Mouse (Mus musculus) midbrain, postnatal 0 days (tissue): ENCODE measurements around the gene Cd70. TPM values are rescaled to one million over a fixed set of nuclear protein-coding genes. Genes with fewer than 3 reads are reported as not detected.

Source experiments
- ATAC-seq: fragments of 200-750 bp; cut with Nextera tagmentation; 2 replicates; pipeline ENCODE4 v1.8.0; 2017; ENCODE audit warnings: moderate number of reproducible peaks, mild to moderate bottlenecking, moderate TSS enrichment, moderate library complexity; ENCODE audit not compliant: low FRiP score
- DNase-seq: peaks from one replicate; pipeline ENCODE4 v3.0.0-alpha.2; 2015; ENCODE audit warnings: low spot score
- H3K27ac ChIP-seq: fragments of 300-500 bp; sonication (generic); 2 replicates; pipeline ENCODE4 v1.5.1; 2014; ENCODE audit warnings: low read depth, mild to moderate bottlenecking, low read length, mixed read lengths
- H3K27me3 ChIP-seq: fragments of 300-500 bp; sonication (generic); 2 replicates; pipeline ENCODE4 v1.6.1; 2014; ENCODE audit warnings: low read length, control low read depth, mixed read lengths; ENCODE audit not compliant: insufficient read depth
- H3K36me3 ChIP-seq: fragments of 300-500 bp; sonication (generic); 2 replicates; pipeline ENCODE4 v1.6.1; 2014; ENCODE audit warnings: low read length, control low read depth, mixed read lengths; ENCODE audit not compliant: insufficient read depth
- H3K4me1 ChIP-seq: fragments of 300-500 bp; sonication (generic); 2 replicates; pipeline ENCODE4 v1.6.1; 2014; ENCODE audit warnings: mild to moderate bottlenecking, control low read depth, antibody characterized with exemption, low read length, mixed read lengths; ENCODE audit not compliant: insufficient read depth
- H3K4me2 ChIP-seq: fragments of 300-500 bp; sonication (generic); 2 replicates; pipeline ENCODE4 v1.6.1; 2014; ENCODE audit warnings: low read depth, mild to moderate bottlenecking, low read length, mixed read lengths; ENCODE audit not compliant: poor library complexity, severe bottlenecking
- H3K4me3 ChIP-seq: fragments of 300-500 bp; sonication (generic); 2 replicates; pipeline ENCODE4 v1.5.1; 2014; ENCODE audit warnings: low read depth, mild to moderate bottlenecking, low read length, moderate library complexity
- H3K9ac ChIP-seq: fragments of 300-500 bp; sonication (generic); replicated peaks from 2 replicates; pipeline ENCODE4 v1.6.1; 2014; ENCODE audit warnings: mild to moderate bottlenecking, low read length, moderate library complexity, mixed read lengths; ENCODE audit not compliant: poor library complexity, severe bottlenecking
- H3K9me3 ChIP-seq: fragments of 300-500 bp; sonication (generic); 2 replicates; pipeline ENCODE4 v1.6.1; 2016; ENCODE audit warnings: low read length, control low read depth
- CTCF ChIP-seq: IDR thresholded peaks from 2 replicates; pipeline ENCODE4 v1.5.1; 2016; ENCODE audit warnings: antibody characterized with exemption, mild to moderate bottlenecking
- WGBS: fragments of 180-500 bp; shearing (Covaris S2); extraction: QIAGEN DNeasy Blood & Tissue Kit; methylation state at CpG from one replicate; pipeline ENCODE4 v1.1.7; 2014; 5-methylcytosine and 5-hydroxymethylcytosine counted together
- polyA plus RNA-seq: library from polyadenylated mRNA; unstranded; fragments of >200 nt; fragmentation: Nextera tagmentation; extraction: Ambion mirVana; gene quantifications from 2 replicates; pipeline ENCODE4 v1.2.1, GENCODE M21; 2015
- total RNA-seq: library from RNA; depleted of rRNA; stranded (reverse); fragments of >200 nt; gene quantifications from 2 replicates; pipeline ENCODE4 v1.2.3, GENCODE M21; 2014; rRNA removed

Gene Cd70
- total RNA-seq (0.82 TPM in 1 of 2 replicates, not detected in the other), polyA plus RNA-seq (1.2 and 1.4 TPM in 2 replicates)

GRCm38 (mm10) chr17:57148994-57149803 is at the start of gene Cd70:
Cd70 (minus strand) TSS chr17:57149777.
- peak; percentile 1 for DNase-seq
- 5% methylated on average over 35 of the region's 39 CpGs for WGBS
- Histone ChIP-seq H3K36me3 (no peaks in the 10 kb centered on the region), H3K4me2 (peak within 1 kb of the TSS; percentile 57), H3K27ac (no peak within 1 kb of the TSS), H3K4me3 (peak within 1 kb of the TSS; percentile 30), H3K9me3 (no peaks in the 10 kb centered on the region), H3K4me1 (no peaks in the 10 kb centered on the region), H3K27me3 (0 out of 2 replicates have a peak, but pooled peaks cover 4% of the 10 kb centered on the region), H3K9ac (peak within 1 kb of the TSS; percentile 54)
- no peak for TF ChIP-seq CTCF
- no peak for ATAC-seq

DNA sequence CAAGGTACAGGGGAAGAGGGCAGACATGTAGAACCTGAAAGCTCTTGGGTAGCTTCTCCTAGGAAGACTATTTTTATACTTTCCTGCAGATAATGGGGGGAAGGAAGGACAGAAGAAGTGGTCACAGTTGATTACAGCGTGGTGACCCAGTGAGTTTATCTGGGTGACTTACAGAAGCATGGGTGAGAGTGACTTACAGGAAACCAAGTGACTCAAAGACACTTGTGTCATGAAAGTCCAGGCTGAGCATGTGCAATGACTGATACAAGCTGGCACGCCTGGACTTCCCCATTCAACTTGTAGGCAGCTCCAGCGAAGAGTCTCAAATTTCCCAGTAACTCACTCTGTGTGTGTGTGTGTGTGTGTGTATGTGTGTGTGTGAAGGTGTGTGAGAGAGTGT is 48.7 kb upstream of the Cd70 start:
- no peak for TF ChIP-seq CTCF
- Histone ChIP-seq H3K4me1 (no peaks in the 10 kb centered on the region), H3K27me3 (no peaks in the 10 kb centered on the region), H3K9ac (no peak overlapping the region), H3K4me3 (no peak overlapping the region), H3K27ac (no peak overlapping the region), H3K36me3 (no peaks in the 10 kb centered on the region), H3K9me3 (no peaks in the 10 kb centered on the region), H3K4me2 (no peak overlapping the region)
- ATAC-seq (no peak), DNase-seq (no peak)
- WGBS, result 77% methylated on average over 3 of the region's 3 CpGs

- Histone ChIP-seq H3K27ac (no peak overlapping the region), H3K27me3 (no peaks in the 10 kb centered on the region), H3K4me3 (no peak overlapping the region), H3K4me1 (no peaks in the 10 kb centered on the region), H3K9ac (no peak overlapping the region), H3K4me2 (no peak overlapping the region), H3K9me3 (no peaks in the 10 kb centered on the region), H3K36me3 (no peaks in the 10 kb centered on the region)
- no peak for ATAC-seq
- 83% methylated on average over 8 of the region's 8 CpGs for WGBS
- no peak for DNase-seq
- no peak for TF ChIP-seq CTCF
Observed at GRCm38 (mm10) chr17:57195326-57196010, 45.9 kb upstream of the Cd70 start.

DNA sequence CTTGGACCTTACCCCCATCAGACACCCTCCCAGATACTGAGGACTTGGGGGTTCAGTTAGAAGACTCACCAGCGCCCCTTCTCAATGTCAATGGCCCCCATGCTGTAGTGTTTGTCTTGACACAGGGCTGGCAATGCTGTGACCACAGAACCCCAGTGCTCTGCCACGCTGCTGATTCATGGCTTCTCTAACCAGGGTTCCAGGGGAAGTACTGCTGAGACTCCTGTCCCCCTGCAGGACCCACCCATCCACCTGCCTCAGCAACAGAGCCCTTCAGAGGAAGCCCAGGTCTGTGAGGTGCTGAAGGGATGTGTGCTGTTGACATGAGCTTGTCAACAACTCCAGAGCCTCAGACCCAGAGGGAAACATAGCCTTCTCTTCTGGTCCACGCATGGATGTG is 45.2 kb upstream of the Cd70 start:
- no peaks in the 10 kb centered on the region for H3K27me3 ChIP-seq
- H3K4me3 ChIP-seq, result no peak overlapping the region
- ATAC-seq (no peak), DNase-seq (no peak)
- no peaks in the 10 kb centered on the region for H3K4me1 ChIP-seq
- H3K9me3 ChIP-seq, result no peaks in the 10 kb centered on the region
- no peak overlapping the region for H3K9ac ChIP-seq
- WGBS, result 77% methylated on average over 3 of the region's 3 CpGs
- no peak for TF ChIP-seq CTCF
- H3K36me3 ChIP-seq, result no peaks in the 10 kb centered on the region
- H3K27ac ChIP-seq, result no peak overlapping the region
- H3K4me2 ChIP-seq, result no peak overlapping the region

GRCm38 (mm10) chr17:57194041-57194507 is 44.5 kb upstream of the Cd70 start, which contains the start of gene Tnfsf14:
Tnfsf14 (minus strand) TSS chr17:57194177.
- Histone ChIP-seq H3K9me3 (no peaks in the 10 kb centered on the region), H3K9ac (no peak within 1 kb of the TSS), H3K4me3 (no peak within 1 kb of the TSS), H3K27ac (no peak within 1 kb of the TSS), H3K4me2 (no peak within 1 kb of the TSS), H3K4me1 (no peaks in the 10 kb centered on the region), H3K27me3 (no peaks in the 10 kb centered on the region), H3K36me3 (no peaks in the 10 kb centered on the region)
- DNase-seq, result no peak
- no peak for ATAC-seq
- TF ChIP-seq CTCF, result no peak
- 83% methylated on average over 11 of the region's 11 CpGs for WGBS
